Mouse (Mus musculus): ENCODE data around the gene Golt1b.
"Not testable (repeated sequence)": the region's sequence is repeated elsewhere in the genome, so short reads cannot be mapped to it uniquely, and the experiment has no call there.

Golt1b gene

GRCm38 (mm10) chr6:142387011-142387754, at the start of gene Golt1b, which contains the start of gene Recql:
Gene Golt1b (plus strand): TSS chr6:142387221.
Gene Recql (minus strand): TSS chr6:142387087.
- peak; percentile 89 for DNase-seq (ENCODE audit: low read depth)

GRCm38 (mm10) chr6:142338961-142339360, 48.1 kb upstream of the Golt1b start:
- DNase-seq (ENCODE audit: low read depth) = no peak

GRCm38 (mm10) chr6:142339576-142339975, 47.4 kb upstream of the Golt1b start:
- DNase-seq (ENCODE audit: low read depth) = no peak

- peak; percentile 37 for DNase-seq (ENCODE audit: low read depth)
Observed at GRCm38 (mm10) chr6:142343561-142343960, 43.5 kb upstream of the Golt1b start.

- peak; percentile 62 for DNase-seq (ENCODE audit: low read depth)
Observed at GRCm38 (mm10) chr6:142345440-142346038, 41.5 kb upstream of the Golt1b start, which contains the start of gene Pyroxd1. Gene Pyroxd1 (plus strand): TSS chr6:142345654.

GRCm38 (mm10) chr6:142346181-142347110, 40.6 kb upstream of the Golt1b start:
- DNase-seq (ENCODE audit: low read depth) = peak; percentile 9

- DNase-seq (ENCODE audit: low read depth) = no peak
Observed at GRCm38 (mm10) chr6:142347431-142348385, 39.3 kb upstream of the Golt1b start.

GRCm38 (mm10) chr6:142352099-142352498, 34.9 kb upstream of the Golt1b start:
- not testable (repeated sequence) for DNase-seq (ENCODE audit: low read depth)

GRCm38 (mm10) chr6:142357106-142357505, 29.9 kb upstream of the Golt1b start:
- DNase-seq (ENCODE audit: low read depth) = no peak

- DNase-seq (ENCODE audit: low read depth) = no peak
Observed at GRCm38 (mm10) chr6:142362036-142362435, 25.0 kb upstream of the Golt1b start.

GRCm38 (mm10) chr6:142363019-142363576, 23.9 kb upstream of the Golt1b start:
- no peak for DNase-seq (ENCODE audit: low read depth)

GRCm38 (mm10) chr6:142365742-142366472, 21.1 kb upstream of the Golt1b start:
- no peak for DNase-seq (ENCODE audit: low read depth)

- DNase-seq (ENCODE audit: low read depth) = no peak
Observed at GRCm38 (mm10) chr6:142366473-142367018, 20.5 kb upstream of the Golt1b start.

GRCm38 (mm10) chr6:142367565-142367964, 19.5 kb upstream of the Golt1b start:
- DNase-seq (ENCODE audit: low read depth) = no peak

GRCm38 (mm10) chr6:142369568-142369967, 17.5 kb upstream of the Golt1b start:
- DNase-seq (ENCODE audit: low read depth) = no peak

- DNase-seq (ENCODE audit: low read depth) = no peak
Observed at GRCm38 (mm10) chr6:142377081-142377480, 9.9 kb upstream of the Golt1b start.

GRCm38 (mm10) chr6:142378576-142379330, 8.3 kb upstream of the Golt1b start:
- no peak for DNase-seq (ENCODE audit: low read depth)

GRCm38 (mm10) chr6:142379961-142380360, 7.1 kb upstream of the Golt1b start:
- DNase-seq (ENCODE audit: low read depth) = no peak

- no peak for DNase-seq (ENCODE audit: low read depth)
Observed at GRCm38 (mm10) chr6:142381615-142382014, 5.4 kb upstream of the Golt1b start.
